Mouse (Mus musculus): Measurements from ENCODE around the gene Tada3.

DNA sequence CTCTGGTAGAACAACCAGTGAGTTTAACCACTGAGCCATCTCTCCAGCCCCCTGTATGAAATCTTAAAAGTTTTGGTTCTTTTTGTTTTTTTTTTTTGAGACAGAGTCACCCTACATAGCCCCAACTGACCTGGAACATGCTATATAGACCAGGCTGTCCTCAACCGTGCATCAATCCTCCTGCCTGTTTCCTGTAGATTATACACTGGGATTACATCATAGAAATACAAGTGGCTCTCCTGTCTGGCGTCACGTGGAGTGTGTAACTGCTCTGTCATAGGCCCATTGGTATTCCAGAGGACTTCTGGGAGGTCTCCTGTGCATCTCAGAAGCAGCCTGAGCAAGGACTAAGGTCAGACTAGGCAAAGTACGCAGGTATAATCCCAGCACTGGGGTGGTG, 45.3 kb upstream of the Tada3 start:
- TF ChIP-seq POLR2A (IDR thresholded peaks at IDR 0.05; ENCODE audit: insufficient read depth, low read length) = no peak
- TF ChIP-seq CTCF (IDR thresholded peaks at IDR 0.05; ENCODE audit: low read depth, low read length) = no peak
- no peak for TF ChIP-seq EP300 (IDR thresholded peaks at IDR 0.05; ENCODE audit: insufficient read depth, low read depth, low read length)
